Mouse (Mus musculus) heart, adult 2 months (tissue): Measurements from ENCODE around the gene Ankrd66.

Source experiments
- CTCF ChIP-seq: fragments of 200-600 bp; IDR thresholded peaks from 2 replicates; pipeline ENCODE4 v1.8.1; 2022; ENCODE audit warnings: antibody characterized with exemption, mild to moderate bottlenecking, moderate library complexity
- EP300 ChIP-seq: fragments of 200-500 bp; IDR thresholded peaks from 2 replicates; pipeline ENCODE4 v1.6.1; 2011; ENCODE audit warnings: low read depth, low read length, control low read depth; ENCODE audit not compliant: insufficient read depth
- POLR2A ChIP-seq: fragments of 200-500 bp; IDR thresholded peaks from 2 replicates; pipeline ENCODE4 v1.6.1; 2011; ENCODE audit warnings: mild to moderate bottlenecking, low read depth, low read length, control low read depth; ENCODE audit not compliant: insufficient read depth

DNA sequence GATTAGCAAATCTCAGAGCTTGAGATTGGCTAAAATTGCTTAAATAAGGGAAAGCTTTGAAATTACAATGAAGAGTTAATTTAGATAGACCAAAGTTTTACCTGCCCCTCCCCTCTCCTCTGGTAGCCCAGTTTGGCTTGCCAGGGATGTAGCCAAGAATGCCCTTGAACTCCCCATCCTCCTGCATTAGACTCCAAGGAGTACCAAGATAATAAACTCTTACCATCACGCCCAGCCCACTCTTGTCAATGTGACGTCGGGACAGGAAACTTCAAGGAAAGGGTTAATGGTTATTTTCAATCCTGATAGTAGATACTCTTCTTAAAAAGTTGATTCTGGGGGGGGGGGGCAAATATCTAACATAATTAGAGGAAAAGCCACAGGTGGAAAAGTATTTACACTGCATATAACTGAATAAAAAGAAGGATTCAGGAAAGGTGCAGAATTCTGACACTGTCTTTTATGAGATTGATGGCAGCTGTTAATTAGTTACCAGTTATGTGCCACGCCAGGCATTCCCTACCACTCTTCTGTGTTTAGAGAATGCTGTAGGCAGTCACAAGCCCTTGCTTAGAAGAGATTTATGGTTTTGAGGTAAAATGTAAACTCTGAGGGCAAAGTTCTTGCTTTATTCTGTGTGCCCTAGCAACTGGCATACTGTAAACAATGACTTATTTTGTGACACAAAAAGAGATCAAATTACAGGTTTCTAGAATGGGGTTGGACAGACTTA, 39.4 kb downstream of the Ankrd66 start:
- TF ChIP-seq CTCF: no peak
- TF ChIP-seq POLR2A: no peak
- no peak for TF ChIP-seq EP300
